Mouse (Mus musculus) naive thymus-derived CD4-positive, alpha-beta T cell, adult 5 months (primary cell): ENCODE results near the gene Serpinb1c. TPM values are rescaled to one million over a fixed set of nuclear protein-coding genes. Genes with fewer than 3 reads are reported as not detected.

Source experiments
- polyA plus RNA-seq: library from polyadenylated mRNA; unstranded; fragments of 100-300 nt; shearing (Covaris generic); gene quantifications from one replicate; pipeline ENCODE4 v1.2.1, GENCODE M21; 2017

The Serpinb1c gene
- not detected for polyA plus RNA-seq

DNA sequence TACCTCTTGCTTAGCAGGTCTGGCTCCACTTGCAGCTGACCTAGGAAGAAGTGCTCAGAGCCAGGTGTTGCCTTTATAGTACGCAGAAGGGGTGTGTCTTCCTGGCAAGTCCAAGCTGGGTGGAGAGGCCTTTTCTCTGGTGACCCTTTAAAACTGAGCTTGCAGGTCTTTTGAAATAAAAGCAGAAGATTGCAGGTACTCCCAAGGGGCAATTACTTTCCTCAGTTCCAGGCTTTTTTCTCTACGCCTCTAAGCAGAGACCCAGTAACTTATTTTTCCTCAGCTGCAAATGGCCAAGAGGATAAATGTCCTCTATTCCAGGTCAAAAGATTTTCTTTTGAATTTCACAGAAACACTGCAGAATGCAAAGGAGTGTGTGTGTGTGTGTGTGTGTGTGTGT is at the start of gene Serpinb1c:
Gene Serpinb1c (minus strand): TSS at position 101 of the 400 bp plus-strand sequence.

DNA sequence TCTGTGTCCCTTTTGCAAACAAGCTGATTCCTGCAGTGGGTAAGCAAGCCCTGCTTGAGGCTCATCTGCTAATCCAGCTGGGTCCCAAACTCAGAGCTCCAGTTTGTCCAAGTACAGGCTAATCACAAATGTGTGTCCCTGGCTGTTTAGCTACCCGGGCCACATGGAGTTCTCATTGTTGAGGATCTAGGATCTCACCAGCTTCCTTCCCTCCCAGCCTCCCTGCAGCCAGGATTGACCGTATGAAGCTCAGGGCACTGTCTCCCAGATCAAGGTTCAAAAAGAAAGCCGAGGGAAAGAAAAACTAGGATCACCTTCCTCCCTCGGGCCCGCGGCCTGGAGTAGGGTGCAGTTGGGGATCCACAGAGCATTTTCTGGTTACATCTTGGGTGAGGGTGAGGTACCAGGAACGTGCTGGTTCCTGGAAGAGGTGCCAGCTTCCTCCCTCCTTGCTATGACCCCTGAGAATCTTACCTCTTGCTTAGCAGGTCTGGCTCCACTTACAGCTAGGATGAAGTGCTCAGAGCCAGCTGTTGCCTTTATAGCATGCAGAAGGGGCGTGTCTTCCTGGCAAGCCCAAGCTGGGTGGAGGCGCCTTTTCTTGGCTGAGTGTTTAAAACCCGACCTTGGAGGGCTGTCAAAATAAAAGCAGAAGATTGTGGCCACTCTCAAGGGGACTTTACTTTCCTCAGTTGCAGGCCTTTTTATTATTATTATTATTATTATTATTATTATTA is 47.2 kb downstream of the Serpinb1c start, which contains the start of gene Serpinb1a:
Gene Serpinb1a (minus strand): TSS at position 518 of the 737 bp plus-strand sequence.

Other genes with a start within 250 kb of the Serpinb1c start
- gene Mylk4, start 114.3 kb downstream of the Serpinb1c start, polyA plus RNA-seq = not detected
- gene Wrnip1, start 96.2 kb downstream of the Serpinb1c start, polyA plus RNA-seq = 61.3 TPM
- not detected for gene D930007J09Rik, start 95.4 kb downstream of the Serpinb1c start, polyA plus RNA-seq
- gene Serpinb1a, start 47.0 kb downstream of the Serpinb1c start, polyA plus RNA-seq = not detected
- 4.4 TPM for gene Serpinb6b, start 67.0 kb upstream of the Serpinb1c start, polyA plus RNA-seq
- gene Serpinb9, start 105.0 kb upstream of the Serpinb1c start, polyA plus RNA-seq = 7.1 TPM
- 0.17 TPM for gene Serpinb9b, start 129.2 kb upstream of the Serpinb1c start, polyA plus RNA-seq
- gene Serpinb1b, start 180.4 kb upstream of the Serpinb1c start, polyA plus RNA-seq = not detected